Mouse (Mus musculus): Measurements from ENCODE around the gene Gipr.

GRCm38 (mm10) chr7:19208944-19209472 lies 43.1 kb upstream of the Gipr start:
- TF ChIP-seq CTCF (IDR thresholded peaks at IDR 0.05; ENCODE audit: control insufficient read depth, insufficient read depth, low read length) (no peak), POLR2A (IDR thresholded peaks at IDR 0.05; ENCODE audit: borderline replicate concordance, control insufficient read depth, low read depth, low read length) (no peak)

All from bone marrow, adult 2 months (tissue).